Mouse (Mus musculus) lung, postnatal 10 days (tissue): ENCODE measurements around the gene Ikzf2.

Experiments
- DNase-seq: peaks from one replicate; pipeline ENCODE4 v3.0.0; 2021

Gene Ikzf2

GRCm38 (mm10) chr1:69500388-69500787 is 186.7 kb downstream of the Ikzf2 start:
- DNase-seq = no peak

GRCm38 (mm10) chr1:69499652-69500051 is 187.4 kb downstream of the Ikzf2 start:
- no peak for DNase-seq

- DNase-seq = no peak
These were observed 188.2 kb downstream of the Ikzf2 start for GRCm38 (mm10) chr1:69498862-69499306.

- no peak for DNase-seq
These were observed 191.0 kb downstream of the Ikzf2 start for GRCm38 (mm10) chr1:69496055-69496454.

- DNase-seq = no peak
These were observed 193.6 kb downstream of the Ikzf2 start for GRCm38 (mm10) chr1:69493309-69494047.

- DNase-seq = no peak
These were observed 195.0 kb downstream of the Ikzf2 start for GRCm38 (mm10) chr1:69492013-69492412.

GRCm38 (mm10) chr1:69489026-69489425 is 198.0 kb downstream of the Ikzf2 start:
- DNase-seq = no peak

- DNase-seq = no peak
These were observed 198.4 kb downstream of the Ikzf2 start for GRCm38 (mm10) chr1:69488625-69489024.
